Mouse (Mus musculus) small intestine, adult 2 months (tissue): ENCODE measurements around the gene Nrg4.

Experiments used
- CTCF ChIP-seq: fragments of 200-500 bp; IDR thresholded peaks from 2 replicates; pipeline ENCODE4 v1.5.1; 2012; ENCODE audit warnings: low read depth, mild to moderate bottlenecking, control low read depth, inconsistent platforms, low read length, moderate library complexity, mixed read lengths; ENCODE audit not compliant: insufficient replicate concordance, insufficient read length; ENCODE audit errors: extremely low read depth
- POLR2A ChIP-seq: fragments of 200-500 bp; IDR thresholded peaks from 2 replicates; pipeline ENCODE4 v1.6.1; 2012; ENCODE audit warnings: low read depth, mild to moderate bottlenecking, control low read depth, inconsistent platforms, low read length, moderate library complexity

DNA sequence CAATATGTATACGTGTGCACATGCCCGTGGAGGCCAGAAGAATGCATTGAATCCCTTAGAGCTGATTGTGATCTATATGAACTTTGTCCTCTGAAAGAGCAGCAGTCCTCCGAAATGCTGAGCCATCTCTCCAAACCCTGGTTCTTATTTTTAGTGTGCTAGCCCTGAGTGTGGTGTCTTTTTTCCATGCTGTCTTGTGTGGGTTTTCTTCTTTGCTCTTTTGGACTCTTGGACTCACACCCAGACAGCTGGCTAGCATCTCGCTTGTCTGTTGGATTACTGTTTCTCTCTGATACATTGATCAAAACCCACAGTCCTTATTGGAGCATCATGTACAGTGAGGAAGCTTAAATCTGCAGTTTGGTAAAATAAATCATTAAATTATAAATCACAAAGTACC, 115.0 kb downstream of the Nrg4 start:
- no peak for TF ChIP-seq POLR2A
- no peak for TF ChIP-seq CTCF
